Mouse (Mus musculus) heart, embryonic 12.5 days (tissue): Measurements from ENCODE around the gene Srxn1. TPM values are rescaled to one million over a fixed set of nuclear protein-coding genes. Genes with fewer than 3 reads are reported as not detected.
A peak's percentile ranks its signal among the peaks of the same experiment; 100 is the strongest.

Experiments
- ATAC-seq: fragments of 200-750 bp; cut with Nextera tagmentation; 2 replicates; pipeline ENCODE4 v1.8.0; 2017; ENCODE audit warnings: moderate TSS enrichment, moderate library complexity; ENCODE audit not compliant: insufficient number of reproducible peaks, low FRiP score
- H3K27ac ChIP-seq: fragments of 300-500 bp; sonication (generic); 2 replicates; pipeline ENCODE4 v1.5.1; 2016; ENCODE audit warnings: mild to moderate bottlenecking, moderate library complexity; ENCODE audit not compliant: poor library complexity, severe bottlenecking
- H3K27me3 ChIP-seq: fragments of 300-500 bp; sonication (generic); replicated peaks from 2 replicates; pipeline ENCODE4 v1.6.1; 2016; ENCODE audit warnings: mild to moderate bottlenecking, moderate library complexity
- H3K36me3 ChIP-seq: fragments of 300-500 bp; sonication (generic); 2 replicates; pipeline ENCODE4 v1.6.1; 2016; ENCODE audit warnings: mild to moderate bottlenecking, moderate library complexity
- H3K4me1 ChIP-seq: fragments of 300-500 bp; sonication (generic); replicated peaks from 2 replicates; pipeline ENCODE4 v1.6.1; 2016; ENCODE audit warnings: mild to moderate bottlenecking
- H3K4me2 ChIP-seq: fragments of 300-500 bp; sonication (generic); 2 replicates; pipeline ENCODE4 v1.6.1; 2016; ENCODE audit warnings: mild to moderate bottlenecking, moderate library complexity
- H3K4me3 ChIP-seq: fragments of 300-500 bp; sonication (generic); 2 replicates; pipeline ENCODE4 v1.5.1; 2016; ENCODE audit warnings: mild to moderate bottlenecking
- H3K9ac ChIP-seq: fragments of 300-500 bp; sonication (generic); 2 replicates; pipeline ENCODE4 v1.6.1; 2016; ENCODE audit warnings: mild to moderate bottlenecking, moderate library complexity
- H3K9me3 ChIP-seq: fragments of 300-500 bp; sonication (generic); replicated peaks from 2 replicates; pipeline ENCODE4 v1.6.1; 2016; ENCODE audit warnings: mild to moderate bottlenecking, moderate library complexity
- WGBS: fragments of 180-500 bp; shearing (Covaris S2); methylation state at CpG from one replicate; pipeline ENCODE4 v1.1.7; 2016; 5-methylcytosine and 5-hydroxymethylcytosine counted together
- polyA plus RNA-seq: library from polyadenylated mRNA; unstranded; fragments of >200 nt; fragmentation: Nextera tagmentation; extraction: Ambion mirVana; gene quantifications from 2 replicates; pipeline ENCODE4 v1.2.1, GENCODE M21; 2016

The Srxn1 gene
- polyA plus RNA-seq, 1 experiment from 2014 or later, result 9.4 TPM

DNA sequence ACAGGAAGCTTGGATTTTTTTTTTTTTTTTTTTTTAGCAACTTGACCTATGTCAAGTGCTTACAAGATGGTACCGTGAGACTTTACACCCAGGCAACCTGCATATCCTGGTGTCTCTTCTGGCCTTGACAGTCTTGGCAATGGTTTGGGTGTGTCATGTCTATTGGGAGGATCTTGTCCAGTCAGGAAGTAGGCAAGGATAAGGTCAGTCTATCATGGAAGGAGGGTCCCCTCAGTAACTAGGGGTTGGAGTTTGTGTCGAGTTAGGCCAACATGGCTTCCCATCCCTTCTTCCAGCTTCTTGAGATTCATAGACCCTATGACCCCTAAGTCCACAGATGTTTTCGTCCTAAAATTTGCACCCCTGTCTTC, 894 bp downstream of the Srxn1 start:
- Histone ChIP-seq H3K9ac (no peak overlapping the region), H3K4me3 (peak overlapping the region; percentile 74), H3K27ac (no peak overlapping the region), H3K4me1 (0 out of 2 replicates have a peak, but pooled peaks cover 3% of the 10 kb centered on the region), H3K4me2 (peak overlapping the region; percentile 89), H3K36me3 (no peaks in the 10 kb centered on the region), H3K9me3 (no peaks in the 10 kb centered on the region), H3K27me3 (peaks cover 17% of the 10 kb centered on the region)
- ATAC-seq, result no peak
- 82% methylated on average over 3 of the region's 3 CpGs for WGBS

DNA sequence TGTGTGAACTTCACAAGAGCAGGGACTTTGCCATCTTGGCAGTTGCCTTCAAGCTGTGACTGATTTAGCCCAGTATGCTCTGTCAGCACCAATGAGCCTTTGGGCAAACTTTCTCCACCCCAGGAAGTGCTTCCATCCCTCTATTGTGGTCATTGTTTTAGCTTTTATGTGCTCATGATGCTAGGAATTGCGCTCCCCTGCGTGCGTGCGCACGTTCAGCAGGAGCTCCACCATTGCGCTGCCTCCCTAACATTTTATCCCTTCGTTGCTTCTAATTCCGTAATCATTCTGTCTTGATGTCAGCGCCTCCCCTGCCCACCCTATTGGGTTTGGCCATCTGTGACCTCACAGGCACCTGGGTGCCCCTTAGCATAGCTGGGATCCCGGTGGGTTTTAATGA, 1.3 kb downstream of the Srxn1 start:
- no peak overlapping the region for H3K9ac ChIP-seq
- peaks cover 13% of the 10 kb centered on the region for H3K27me3 ChIP-seq
- H3K4me2 ChIP-seq, result peak overlapping the region; percentile 89
- H3K36me3 ChIP-seq, result no peaks in the 10 kb centered on the region
- H3K27ac ChIP-seq, result no peak overlapping the region
- WGBS, result 93% methylated on average over 10 of the region's 10 CpGs
- H3K4me3 ChIP-seq, result peak overlapping the region; percentile 15; the same call in 1 of the 2 replicates
- ATAC-seq, result no peak
- H3K9me3 ChIP-seq, result no peaks in the 10 kb centered on the region
- peaks cover 7% of the 10 kb centered on the region; the same call in 1 of the 2 replicates for H3K4me1 ChIP-seq

DNA sequence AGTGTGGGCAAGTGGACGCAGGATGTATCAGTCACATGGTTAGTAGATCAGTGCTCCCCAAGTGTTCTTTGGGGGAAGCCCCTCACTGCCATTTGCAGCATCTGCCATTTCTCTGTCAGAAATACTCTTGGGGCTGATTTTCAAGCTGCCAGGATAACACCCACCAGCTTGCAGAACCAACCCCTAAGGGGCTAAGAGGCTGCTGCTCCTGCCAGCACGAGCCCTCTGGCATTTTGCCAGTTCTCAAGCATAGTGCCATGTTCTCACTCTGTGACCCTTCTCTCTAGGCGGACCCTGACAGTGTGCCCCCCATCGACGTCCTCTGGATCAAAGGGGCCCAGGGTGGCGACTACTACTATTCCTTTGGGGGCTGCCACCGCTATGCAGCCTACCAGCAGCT, 3.4 kb downstream of the Srxn1 start:
- WGBS, result 65% methylated on average over 7 of the region's 7 CpGs
- H3K27ac ChIP-seq, result no peak overlapping the region
- no peak overlapping the region for H3K4me3 ChIP-seq
- no peak for ATAC-seq
- no peaks in the 10 kb centered on the region for H3K9me3 ChIP-seq
- no peak overlapping the region for H3K9ac ChIP-seq
- H3K36me3 ChIP-seq, result no peaks in the 10 kb centered on the region
- no peak overlapping the region for H3K4me2 ChIP-seq
- H3K4me1 ChIP-seq, result peaks cover 10% of the 10 kb centered on the region; the same call in 1 of the 2 replicates
- no peaks in the 10 kb centered on the region; the same call in 1 of the 2 replicates for H3K27me3 ChIP-seq

DNA sequence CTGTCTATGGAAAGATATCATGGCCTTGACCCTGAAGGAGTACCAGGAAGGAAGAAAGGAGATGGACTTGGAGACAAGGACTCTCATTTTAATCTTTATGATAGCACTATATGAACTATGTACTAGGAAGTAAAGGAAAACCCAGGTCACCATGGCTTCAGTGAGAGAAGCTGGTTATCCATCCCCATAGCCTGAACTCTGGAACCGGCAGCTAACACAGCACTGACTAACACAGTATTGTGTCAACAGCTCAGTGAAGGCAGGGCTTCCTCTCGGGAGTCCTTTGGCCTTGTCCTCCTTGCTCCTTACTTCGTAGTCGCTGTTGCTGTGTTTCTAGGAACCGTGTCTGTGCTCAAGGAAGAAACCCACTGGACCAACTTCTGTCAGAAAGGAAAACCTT, 4.1 kb downstream of the Srxn1 start:
- no peaks in the 10 kb centered on the region for H3K36me3 ChIP-seq
- WGBS, result 84% methylated on average over 5 of the region's 5 CpGs
- H3K4me3 ChIP-seq, result no peak overlapping the region
- no peak overlapping the region for H3K4me2 ChIP-seq
- H3K27me3 ChIP-seq, result peaks cover 5% of the 10 kb centered on the region
- no peak overlapping the region for H3K9ac ChIP-seq
- ATAC-seq, result no peak
- peaks cover 12% of the 10 kb centered on the region for H3K4me1 ChIP-seq
- H3K27ac ChIP-seq, result no peak overlapping the region
- no peaks in the 10 kb centered on the region for H3K9me3 ChIP-seq

DNA sequence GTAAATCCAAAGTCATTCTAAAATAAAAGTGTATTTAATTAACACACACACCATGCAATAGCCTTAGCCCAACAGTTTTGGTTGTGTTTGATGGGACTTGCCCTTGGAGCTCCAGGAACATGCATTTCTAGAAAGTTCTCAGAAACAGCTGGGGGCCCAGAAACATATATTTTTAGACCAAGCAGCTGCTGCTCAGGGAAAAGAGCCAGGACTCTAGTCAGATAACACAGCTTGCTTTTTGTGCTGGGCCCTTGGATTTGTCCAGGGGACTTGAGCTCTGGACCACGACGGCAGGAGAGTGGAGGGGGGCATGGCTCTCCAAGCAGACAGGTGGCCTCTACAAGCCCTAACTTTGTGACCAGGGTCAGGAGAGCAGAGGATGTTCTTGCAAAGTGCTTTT, 6.0 kb downstream of the Srxn1 start:
- H3K36me3 ChIP-seq, result no peaks in the 10 kb centered on the region
- H3K4me1 ChIP-seq, result peaks cover 19% of the 10 kb centered on the region
- 27% methylated on average over 2 of the region's 2 CpGs for WGBS
- ATAC-seq, result no peak
- H3K27me3 ChIP-seq, result peaks cover 24% of the 10 kb centered on the region
- H3K9ac ChIP-seq, result no peak overlapping the region
- no peak overlapping the region for H3K4me2 ChIP-seq
- H3K27ac ChIP-seq, result no peak overlapping the region
- H3K9me3 ChIP-seq, result no peaks in the 10 kb centered on the region
- no peak overlapping the region for H3K4me3 ChIP-seq

DNA sequence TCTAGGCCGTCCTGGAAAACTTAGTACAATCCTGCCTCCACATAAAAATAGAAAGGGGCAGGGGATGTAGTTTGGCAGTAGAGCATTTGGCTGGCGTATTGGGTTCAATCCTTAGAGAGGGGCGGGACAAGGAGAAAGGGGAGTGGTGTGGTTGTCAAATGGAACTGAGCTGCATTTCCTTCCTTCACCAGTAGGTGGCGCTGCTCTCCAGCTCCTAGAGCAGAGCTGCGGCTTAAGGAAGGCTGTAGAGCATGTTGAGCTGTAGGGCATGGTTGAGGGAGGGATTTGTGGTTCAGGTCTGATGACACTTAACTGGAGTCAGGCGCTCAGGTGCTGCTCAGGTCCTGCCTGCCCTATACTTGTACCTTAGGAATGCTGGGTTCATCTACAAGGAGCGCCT, 6.6 kb downstream of the Srxn1 start:
- ATAC-seq, result peak; percentile 51
- peaks cover 24% of the 10 kb centered on the region for H3K27me3 ChIP-seq
- WGBS, result 6% methylated on average over 7 of the region's 7 CpGs
- H3K36me3 ChIP-seq, result no peaks in the 10 kb centered on the region
- no peaks in the 10 kb centered on the region for H3K9me3 ChIP-seq
- H3K27ac ChIP-seq, result no peak overlapping the region
- H3K9ac ChIP-seq, result no peak overlapping the region
- H3K4me1 ChIP-seq, result peaks cover 19% of the 10 kb centered on the region
- no peak overlapping the region for H3K4me2 ChIP-seq
- no peak overlapping the region for H3K4me3 ChIP-seq

DNA sequence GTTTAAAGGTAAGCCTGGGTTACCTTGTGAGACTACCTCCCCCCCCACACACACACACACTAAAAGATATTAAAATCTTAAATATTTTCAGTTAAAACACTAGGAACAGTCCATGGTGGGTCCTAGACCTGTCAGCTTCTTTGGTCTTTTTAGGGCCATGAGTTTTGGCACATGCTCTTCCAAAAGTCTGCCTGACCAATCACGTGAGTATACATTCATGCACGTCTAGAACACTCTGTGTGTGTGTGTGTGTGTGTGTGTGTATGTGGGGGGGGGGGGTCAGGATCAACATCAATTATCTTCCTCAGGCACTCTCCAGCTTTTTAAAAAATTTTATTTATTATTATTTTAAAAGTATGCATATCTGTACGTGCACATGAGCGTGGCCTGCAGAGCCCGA, 7.2 kb downstream of the Srxn1 start:
- H3K36me3 ChIP-seq, result no peaks in the 10 kb centered on the region
- 85% methylated on average over 5 of the region's 5 CpGs for WGBS
- no peaks in the 10 kb centered on the region for H3K9me3 ChIP-seq
- H3K4me1 ChIP-seq, result peaks cover 19% of the 10 kb centered on the region
- no peak overlapping the region for H3K9ac ChIP-seq
- no peak overlapping the region for H3K4me2 ChIP-seq
- peaks cover 30% of the 10 kb centered on the region for H3K27me3 ChIP-seq
- no peak for ATAC-seq
- no peak overlapping the region for H3K4me3 ChIP-seq
- H3K27ac ChIP-seq, result no peak overlapping the region

DNA sequence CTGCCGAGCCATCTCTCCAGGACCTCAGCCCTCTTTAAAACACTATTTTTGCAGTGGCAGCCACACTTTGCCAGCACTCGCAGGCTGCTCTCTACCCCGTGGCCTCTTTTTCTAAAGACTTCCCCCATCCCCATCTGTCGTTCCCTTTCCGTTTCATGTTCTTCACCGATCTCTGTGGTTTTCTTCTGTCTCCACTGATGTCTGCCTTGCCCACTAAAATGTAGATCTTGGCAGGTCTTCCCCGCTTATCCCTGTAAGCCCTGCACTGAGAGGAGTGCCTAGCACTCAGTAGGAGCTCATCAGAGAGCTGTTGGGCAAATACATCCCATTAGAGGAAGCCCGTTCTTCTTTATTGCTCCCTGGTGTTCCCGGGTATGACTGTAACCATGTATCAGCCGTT, 7.7 kb downstream of the Srxn1 start:
- ATAC-seq, result no peak
- H3K9me3 ChIP-seq, result no peaks in the 10 kb centered on the region
- H3K36me3 ChIP-seq, result no peaks in the 10 kb centered on the region
- no peak overlapping the region for H3K4me3 ChIP-seq
- peaks cover 19% of the 10 kb centered on the region for H3K4me1 ChIP-seq
- no peak overlapping the region for H3K9ac ChIP-seq
- no peak overlapping the region for H3K4me2 ChIP-seq
- H3K27me3 ChIP-seq, result peaks cover 34% of the 10 kb centered on the region
- 64% methylated on average over 10 of the region's 10 CpGs for WGBS
- H3K27ac ChIP-seq, result no peak overlapping the region

DNA sequence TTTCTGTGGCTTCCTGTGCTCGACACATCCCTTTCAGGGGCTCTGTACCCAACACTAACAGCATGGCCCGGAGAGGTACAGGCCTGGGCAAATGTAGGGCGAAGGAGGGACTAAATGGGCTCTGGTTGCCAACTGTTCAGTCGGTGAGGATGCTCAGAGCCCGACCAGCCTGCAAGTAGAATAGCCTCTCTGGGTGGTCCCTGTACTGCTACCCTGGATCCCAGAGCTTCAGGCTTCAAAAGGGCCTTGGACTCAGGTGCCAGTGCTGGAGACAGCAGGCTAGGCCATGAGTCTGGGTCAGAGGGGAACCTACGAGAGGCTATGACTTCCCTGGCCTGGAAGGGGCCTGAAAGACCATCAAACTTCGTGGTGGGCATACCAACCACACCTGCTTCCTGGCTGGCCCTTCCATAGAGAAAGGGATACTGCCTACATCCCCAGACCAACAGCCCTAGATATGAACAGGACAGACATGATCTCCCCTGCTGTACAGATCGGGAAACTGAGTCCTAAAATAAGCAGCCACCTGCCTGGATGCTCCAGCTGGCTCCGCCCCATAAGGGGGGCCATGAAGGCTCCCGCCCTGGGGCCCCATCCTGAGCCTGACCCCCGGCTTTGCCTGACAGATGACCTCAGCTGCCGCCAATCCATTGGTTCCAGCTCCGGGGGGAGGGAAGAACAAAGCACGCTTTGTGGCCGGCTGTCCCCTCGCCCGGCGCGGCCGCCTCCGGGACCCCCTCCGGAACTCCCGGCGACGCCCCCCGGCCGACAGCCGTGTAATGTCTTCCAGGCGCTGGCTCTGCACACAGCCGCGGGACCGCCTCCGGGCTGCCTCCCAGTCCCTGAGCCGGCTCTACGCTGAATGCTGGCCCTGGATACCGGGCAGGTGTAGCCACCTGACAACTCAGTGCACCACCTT, 9.0 kb downstream of the Srxn1 start:
- Histone ChIP-seq H3K4me3 (peak overlapping the region; percentile 35), H3K27ac (no peak overlapping the region), H3K27me3 (peaks cover 34% of the 10 kb centered on the region), H3K4me2 (peak overlapping the region; percentile 64), H3K9me3 (no peaks in the 10 kb centered on the region), H3K36me3 (no peaks in the 10 kb centered on the region), H3K4me1 (peaks cover 19% of the 10 kb centered on the region), H3K9ac (peak overlapping the region; percentile 35)
- ATAC-seq, result peak; percentile 44; the same call in 1 of the 2 replicates
- WGBS, result 15% methylated on average over 35 of the region's 36 CpGs

DNA sequence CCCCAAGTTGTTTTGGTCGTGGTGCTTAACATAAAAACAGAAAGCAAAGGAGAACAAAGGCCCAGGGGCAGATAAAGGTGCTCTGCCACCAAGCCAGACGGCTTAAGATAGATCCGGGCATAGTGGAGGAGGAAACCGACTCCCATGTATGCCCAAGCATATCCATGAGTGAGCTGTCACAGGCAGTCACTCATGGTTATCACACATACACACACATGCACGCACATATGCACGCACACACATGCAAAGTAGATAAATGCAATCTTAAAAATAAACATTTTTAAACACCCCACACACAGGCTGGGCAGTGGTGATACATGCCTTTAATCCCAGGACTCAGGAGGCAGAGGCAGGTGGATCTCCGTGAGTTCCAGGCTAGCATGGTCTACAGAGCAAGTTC, 12.4 kb downstream of the Srxn1 start:
- Histone ChIP-seq H3K4me2 (no peak overlapping the region), H3K9ac (no peak overlapping the region), H3K4me1 (peaks cover 12% of the 10 kb centered on the region), H3K4me3 (no peak overlapping the region), H3K27me3 (peaks cover 41% of the 10 kb centered on the region), H3K36me3 (no peaks in the 10 kb centered on the region), H3K9me3 (no peaks in the 10 kb centered on the region), H3K27ac (no peak overlapping the region)
- ATAC-seq, result no peak
- WGBS, result 76% methylated on average over 7 of the region's 7 CpGs

DNA sequence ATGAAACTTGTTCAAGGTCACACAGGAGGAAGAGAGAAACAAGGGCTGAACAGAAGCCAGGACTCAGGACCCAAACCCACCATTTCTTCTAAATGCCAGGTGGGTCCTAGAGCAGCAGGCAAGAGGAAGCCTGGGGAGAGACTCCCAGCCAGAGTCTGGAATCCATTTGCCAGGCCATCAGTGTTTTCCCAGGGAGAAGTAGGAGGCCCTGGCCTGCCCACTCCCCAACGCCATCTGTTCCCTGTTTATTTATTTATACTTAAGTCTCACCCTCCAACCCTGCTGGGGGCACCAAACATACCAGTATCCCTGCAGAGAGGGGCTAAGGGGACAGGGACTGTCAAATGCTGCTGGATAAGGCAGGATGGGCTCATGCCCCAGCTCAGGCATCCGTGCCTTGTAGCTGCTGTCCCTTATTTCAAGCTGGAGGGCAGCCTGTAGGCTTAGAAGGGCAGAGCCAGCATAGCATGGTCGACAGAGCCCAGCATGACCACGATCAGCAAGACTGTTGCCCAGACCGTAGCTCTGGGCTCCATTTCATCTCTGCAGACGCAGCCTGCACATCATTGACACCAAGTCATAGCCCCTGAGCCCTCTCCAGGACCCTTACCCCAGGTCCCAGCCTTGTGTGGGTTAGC, 14.0 kb downstream of the Srxn1 start:
- H3K4me3 ChIP-seq, result no peak overlapping the region
- H3K4me2 ChIP-seq, result no peak overlapping the region
- no peak overlapping the region for H3K9ac ChIP-seq
- peaks cover 37% of the 10 kb centered on the region for H3K27me3 ChIP-seq
- H3K27ac ChIP-seq, result no peak overlapping the region
- whole genome bisulfite sequencing, result 35% methylated on average over 6 of the region's 6 CpGs
- H3K36me3 ChIP-seq, result no peaks in the 10 kb centered on the region
- peaks cover 10% of the 10 kb centered on the region for H3K4me1 ChIP-seq
- no peaks in the 10 kb centered on the region for H3K9me3 ChIP-seq
- ATAC-seq, result no peak
